Mouse (Mus musculus): ENCODE data around the gene Fzd10. TPM values are rescaled to one million over a fixed set of nuclear protein-coding genes. Genes with fewer than 3 reads are reported as not detected.

Fzd10 gene
- polyA plus RNA-seq, 1 experiment from 2014 or later: 2.6 TPM

DNA sequence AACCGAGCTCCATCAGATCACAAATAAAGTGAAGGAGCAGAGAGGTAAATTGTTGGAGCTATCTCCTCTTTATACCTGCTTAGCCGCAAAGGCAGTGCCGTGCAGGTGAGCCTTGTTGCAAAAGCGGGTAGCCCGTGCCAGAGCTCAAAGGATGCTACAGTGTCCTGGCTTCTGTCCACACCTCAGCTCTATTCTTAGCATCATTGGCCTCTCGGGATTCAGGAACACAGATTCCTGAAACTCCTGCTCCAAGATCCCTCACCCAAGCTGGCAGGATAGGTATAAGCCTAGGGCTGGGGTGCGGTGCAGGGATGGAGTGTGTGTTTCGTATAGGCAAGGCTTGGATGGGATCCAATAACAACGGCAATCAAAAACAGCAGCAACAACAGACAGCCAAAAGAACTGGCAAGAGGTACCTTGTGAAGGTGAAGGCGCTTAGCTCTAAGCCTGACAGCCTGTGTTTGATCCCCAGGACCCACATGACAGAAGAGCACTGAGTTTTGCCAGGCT is 46.6 kb downstream of the Fzd10 start:
- no peak overlapping the region for H3K4me3 ChIP-seq (ENCODE audit: low read depth, low read length)
- H3K4me2 ChIP-seq (ENCODE audit: low read depth, low read length): no peak overlapping the region
- H3K4me1 ChIP-seq (ENCODE audit: control insufficient read depth, insufficient read depth, low read length): no peaks in the 10 kb centered on the region
- H3K9me3 ChIP-seq (ENCODE audit: control insufficient read depth, low read length): no peaks in the 10 kb centered on the region
- 87% methylated on average over 10 of the region's 10 CpGs for WGBS
- no peak overlapping the region for H3K27ac ChIP-seq (ENCODE audit: low read depth, low read length)
- ATAC-seq (ENCODE audit: low read depth): no peak
- H3K36me3 ChIP-seq (ENCODE audit: control insufficient read depth, insufficient read depth, low read length): no peaks in the 10 kb centered on the region
- H3K9ac ChIP-seq (replicated peaks; ENCODE audit: low read depth, low read length): no peak overlapping the region
- no peaks in the 10 kb centered on the region for H3K27me3 ChIP-seq (ENCODE audit: control insufficient read depth, insufficient read depth, low read length)

DNA sequence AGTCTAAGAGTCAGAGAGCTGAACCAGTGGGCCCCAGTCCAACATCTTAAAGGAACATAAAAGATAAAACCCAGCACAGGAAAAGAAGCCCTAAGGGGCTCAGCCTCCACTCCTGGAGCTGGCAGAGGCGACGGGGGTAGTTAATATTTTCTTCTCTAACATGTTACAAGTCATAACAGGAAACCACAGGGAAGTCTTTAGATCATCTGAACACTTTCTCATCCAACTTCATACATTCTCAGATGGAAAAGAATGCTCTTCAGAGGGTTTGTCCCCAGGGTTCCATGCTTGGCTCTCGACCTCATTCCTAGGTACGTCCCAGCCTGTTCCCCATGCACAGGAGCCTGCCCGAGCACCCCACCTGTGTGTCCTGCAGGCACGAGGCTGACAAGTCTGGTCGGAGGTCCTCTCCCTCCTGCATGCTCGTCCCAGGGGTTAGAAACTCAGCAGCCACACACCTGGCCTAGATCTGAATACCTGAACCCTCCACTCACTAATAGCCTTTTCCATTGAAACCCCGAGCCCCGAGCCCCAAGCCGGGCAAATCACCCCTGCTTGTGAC is 48.8 kb downstream of the Fzd10 start:
- Histone ChIP-seq H3K27me3 (ENCODE audit: control insufficient read depth, insufficient read depth, low read length) (no peaks in the 10 kb centered on the region), H3K9ac (replicated peaks; ENCODE audit: low read depth, low read length) (no peak overlapping the region), H3K27ac (ENCODE audit: low read depth, low read length) (no peak overlapping the region), H3K4me1 (ENCODE audit: control insufficient read depth, insufficient read depth, low read length) (no peaks in the 10 kb centered on the region), H3K4me2 (ENCODE audit: low read depth, low read length) (no peak overlapping the region), H3K9me3 (ENCODE audit: control insufficient read depth, low read length) (no peaks in the 10 kb centered on the region), H3K36me3 (ENCODE audit: control insufficient read depth, insufficient read depth, low read length) (no peaks in the 10 kb centered on the region), H3K4me3 (ENCODE audit: low read depth, low read length) (no peak overlapping the region)
- WGBS: 88% methylated on average over 11 of the region's 11 CpGs
- no peak for ATAC-seq (ENCODE audit: low read depth)

Other genes starting within 250 kb of the Fzd10 start
- gene Tmem132d, start 167.8 kb upstream of the Fzd10 start, polyA plus RNA-seq (2014; fragmentation: Nextera tagmentation; extraction: Ambion mirVana): 2.9 and 4.3 TPM in 2 replicates
- gene Piwil1, start 101.7 kb downstream of the Fzd10 start, polyA plus RNA-seq (2014; fragmentation: Nextera tagmentation; extraction: Ambion mirVana): 0.17 and 0.19 TPM in 2 replicates